Comparison of ENCODE assay signal across 8 mouse cellular contexts in the genomic region with DNA sequence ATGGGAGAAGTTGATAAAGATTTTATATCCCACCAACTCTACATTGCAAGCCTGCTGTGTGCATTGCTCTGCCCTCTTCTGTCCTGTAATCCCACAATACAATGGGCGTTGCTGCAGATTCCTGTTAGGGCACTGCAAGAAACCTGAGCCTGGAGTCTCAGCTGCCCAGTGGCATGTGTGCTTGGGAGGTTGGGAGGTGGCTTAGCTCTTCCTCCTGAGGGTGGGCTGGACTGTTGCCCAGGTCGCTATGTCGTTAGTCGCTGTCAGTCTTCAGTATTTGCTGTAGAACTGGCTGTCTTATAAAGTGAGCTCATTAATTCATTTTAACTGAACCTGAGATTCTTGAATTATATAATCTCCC. TPM values are rescaled to one million over a fixed set of nuclear protein-coding genes. Genes with fewer than 3 reads are reported as not detected.
A peak's percentile ranks its signal among the peaks of the same experiment; 100 is the strongest.
DNase-seq lines count a peak whose midpoint lies in the region; ATAC-seq and TF ChIP-seq lines count a peak whose summit lies in the region.

No protein-coding gene starts in this region.

- 33% methylated on average over 4 of the region's 4 CpGs for WGBS in intestine, embryonic 15.5 days
- 40% methylated on average over 4 of the region's 4 CpGs for WGBS in intestine, postnatal 0 days
- 37% methylated on average over 4 of the region's 4 CpGs for WGBS in neural tube, embryonic 12.5 days
- 59% methylated on average over 4 of the region's 4 CpGs for WGBS in liver, embryonic 12.5 days (ENCODE audit: insufficient replicate concordance)

- no peak for TF ChIP-seq CTCF in intestine, postnatal 0 days (IDR thresholded peaks at IDR 0.05; ENCODE audit: low read depth)

- H3K9me3 ChIP-seq in intestine, embryonic 15.5 days = no peaks in the 10 kb centered on the region
- H3K9me3 ChIP-seq in intestine, postnatal 0 days (ENCODE audit: control insufficient read depth) = no peaks in the 10 kb centered on the region
- H3K9me3 ChIP-seq in neural tube, embryonic 12.5 days = no peaks in the 10 kb centered on the region
- no peaks in the 10 kb centered on the region for H3K9me3 ChIP-seq in liver, embryonic 12.5 days (replicated peaks)

- ATAC-seq in intestine, embryonic 15.5 days = peak; percentile 54; the same call in 1 of the 2 replicates
- ATAC-seq in intestine, postnatal 0 days = no peak
- ATAC-seq in neural tube, embryonic 12.5 days (ENCODE audit: low FRiP score, low read depth) = peak; percentile 61
- ATAC-seq in liver, embryonic 12.5 days = no peak

- H3K4me3 ChIP-seq in intestine, embryonic 15.5 days (replicated peaks) = no peak overlapping the region
- H3K4me3 ChIP-seq in intestine, postnatal 0 days (ENCODE audit: low read depth, low read length) = no peak overlapping the region
- H3K4me3 ChIP-seq in neural tube, embryonic 12.5 days = no peak overlapping the region
- no peak overlapping the region for H3K4me3 ChIP-seq in liver, embryonic 12.5 days

- DNase-seq in embryo, embryonic 11 days = peak; percentile 64
- peak; percentile 53 to 64 for DNase-seq in kidney, postnatal 25 days
- no peak for DNase-seq in urinary bladder, adult 18-20 months (ENCODE audit: low spot score in 2 of 2)
- no peak for DNase-seq in cerebellum, postnatal 25 days

- no peak overlapping the region for H3K4me2 ChIP-seq in intestine, embryonic 15.5 days (replicated peaks)
- no peak overlapping the region for H3K4me2 ChIP-seq in intestine, postnatal 0 days (replicated peaks; ENCODE audit: low read depth)
- H3K4me2 ChIP-seq in neural tube, embryonic 12.5 days (replicated peaks) = no peak overlapping the region
- H3K4me2 ChIP-seq in liver, embryonic 12.5 days = no peak overlapping the region

- H3K27me3 ChIP-seq in intestine, embryonic 15.5 days (replicated peaks) = no peaks in the 10 kb centered on the region
- no peaks in the 10 kb centered on the region for H3K27me3 ChIP-seq in intestine, postnatal 0 days (replicated peaks; ENCODE audit: control insufficient read depth, insufficient read depth, low read length)
- no peaks in the 10 kb centered on the region for H3K27me3 ChIP-seq in neural tube, embryonic 12.5 days (replicated peaks)
- H3K27me3 ChIP-seq in liver, embryonic 12.5 days (replicated peaks) = no peaks in the 10 kb centered on the region

- H3K4me1 ChIP-seq in intestine, embryonic 15.5 days (replicated peaks) = no peaks in the 10 kb centered on the region; the same call in 1 of the 2 replicates
- H3K4me1 ChIP-seq in intestine, postnatal 0 days (replicated peaks; ENCODE audit: control insufficient read depth, insufficient read depth, low read length) = no peaks in the 10 kb centered on the region
- peaks cover 18% of the 10 kb centered on the region for H3K4me1 ChIP-seq in neural tube, embryonic 12.5 days
- peaks cover 30% of the 10 kb centered on the region for H3K4me1 ChIP-seq in liver, embryonic 12.5 days

- no peak overlapping the region for H3K27ac ChIP-seq in intestine, embryonic 15.5 days
- H3K27ac ChIP-seq in intestine, postnatal 0 days (ENCODE audit: low read depth, low read length) = no peak overlapping the region
- H3K27ac ChIP-seq in neural tube, embryonic 12.5 days = no peak overlapping the region
- no peak overlapping the region for H3K27ac ChIP-seq in liver, embryonic 12.5 days

- no peak overlapping the region for H3K9ac ChIP-seq in intestine, embryonic 15.5 days
- H3K9ac ChIP-seq in intestine, postnatal 0 days (ENCODE audit: low read depth, low read length) = no peak overlapping the region
- H3K9ac ChIP-seq in neural tube, embryonic 12.5 days = no peak overlapping the region
- no peak overlapping the region for H3K9ac ChIP-seq in liver, embryonic 12.5 days

- H3K36me3 ChIP-seq in intestine, embryonic 15.5 days = no peaks in the 10 kb centered on the region
- H3K36me3 ChIP-seq in intestine, postnatal 0 days (ENCODE audit: control insufficient read depth, insufficient read depth) = 0 out of 2 replicates have a peak, but pooled peaks cover under 1% of the 10 kb centered on the region
- H3K36me3 ChIP-seq in neural tube, embryonic 12.5 days = no peaks in the 10 kb centered on the region
- no peaks in the 10 kb centered on the region; the same call in 1 of the 2 replicates for H3K36me3 ChIP-seq in liver, embryonic 12.5 days

RNA-seq across cellular contexts. Expression of gene Pawr, which starts 58.0 kb away (rescaled TPM):
- polyA plus RNA-seq in intestine, embryonic 15.5 days (2015; fragmentation: Nextera tagmentation; extraction: Ambion mirVana) = 10.0 and 11.8 TPM in 2 replicates
- 11.9 and 12.3 TPM in 2 replicates for polyA plus RNA-seq in intestine, postnatal 0 days (2015; fragmentation: Nextera tagmentation; extraction: Ambion mirVana)
- polyA plus RNA-seq in neural tube, embryonic 12.5 days (2016; fragmentation: Nextera tagmentation; extraction: Ambion mirVana) = 13.7 and 14.2 TPM in 2 replicates
- 11.6 and 12.6 TPM in 2 replicates for polyA plus RNA-seq in liver, embryonic 12.5 days (2016; fragmentation: Nextera tagmentation; extraction: Ambion mirVana)

Comparison
In these comparisons a context has a peak if more than half of its experiments do, and no peak if none do; other contexts are left out.
1. ATAC-seq: peak in intestine, embryonic 15.5 days (single experiment) and neural tube, embryonic 12.5 days (single experiment); none in intestine, postnatal 0 days (single experiment) and liver, embryonic 12.5 days (single experiment).
2. DNase-seq: peak in embryo, embryonic 11 days (single experiment) and kidney, postnatal 25 days (2 of 2); none in urinary bladder, adult 18-20 months (0 of 2) and cerebellum, postnatal 25 days (0 of 2).